Mouse (Mus musculus) ES-Bruce4 (cell line): ENCODE results near the gene Gm3952. TPM values are rescaled to one million over a fixed set of nuclear protein-coding genes. Genes with fewer than 3 reads are reported as not detected.

ENCODE experiments used
- H3K27ac ChIP-seq: 2 replicates; pipeline ENCODE4 v1.5.1; 2012; ENCODE audit warnings: low read length, inconsistent platforms; ENCODE audit not compliant: insufficient read depth
- H3K27me3 ChIP-seq: 2 replicates; pipeline ENCODE4 v1.6.1; 2012; ENCODE audit warnings: mild to moderate bottlenecking, low read length, inconsistent platforms; ENCODE audit not compliant: control insufficient read depth, poor library complexity, insufficient read depth, severe bottlenecking
- H3K36me3 ChIP-seq: 2 replicates; pipeline ENCODE4 v1.6.1; 2012; ENCODE audit warnings: inconsistent platforms, mild to moderate bottlenecking, low read length, moderate library complexity; ENCODE audit not compliant: control insufficient read depth, poor library complexity, insufficient read depth, severe bottlenecking
- H3K4me1 ChIP-seq: one replicate; pipeline ENCODE4 v1.8.1; 2011; ENCODE audit warnings: low read length; ENCODE audit not compliant: control insufficient read depth, insufficient read depth
- H3K4me3 ChIP-seq: 2 replicates; pipeline ENCODE4 v1.5.1; 2011; ENCODE audit warnings: low read depth, mild to moderate bottlenecking, low read length
- H3K9ac ChIP-seq: 2 replicates; pipeline ENCODE4 v1.6.1; 2012; ENCODE audit warnings: low read depth, mild to moderate bottlenecking, inconsistent platforms; ENCODE audit not compliant: poor library complexity, severe bottlenecking
- H3K9me3 ChIP-seq: replicated peaks from 2 replicates; pipeline ENCODE4 v1.6.1; 2012; ENCODE audit warnings: mild to moderate bottlenecking, low read length, inconsistent platforms; ENCODE audit not compliant: control insufficient read depth, poor library complexity, insufficient read depth, severe bottlenecking
- CTCF ChIP-seq: IDR thresholded peaks from one replicate; pipeline ENCODE4 v1.8.1; 2011; ENCODE audit warnings: low read depth, low read length
- EP300 ChIP-seq: IDR thresholded peaks from 2 replicates; pipeline ENCODE4 v1.6.1; 2011; ENCODE audit warnings: low read depth, low read length; ENCODE audit not compliant: insufficient read depth
- POLR2A ChIP-seq: IDR thresholded peaks from one replicate; pipeline ENCODE4 v1.8.1; 2011; ENCODE audit warnings: low read length; ENCODE audit not compliant: insufficient read depth
- polyA plus RNA-seq: library from polyadenylated mRNA; stranded (reverse); fragments of >200 nt; gene quantifications from 2 replicates; pipeline ENCODE4 v1.2.4, GENCODE M21; 2011; ENCODE audit warnings: low read depth; ENCODE audit not compliant: missing spikeins, insufficient read depth, insufficient read length

Gm3952 gene
- polyA plus RNA-seq, 1 experiment = not detected

- Histone ChIP-seq H3K27ac (no peak overlapping the region), H3K27me3 (no peaks in the 10 kb centered on the region; the same call in 1 of the 2 replicates), H3K36me3 (peaks cover 59% of the 10 kb centered on the region), H3K4me3 (no peak overlapping the region), H3K4me1 (no peaks in the 10 kb centered on the region), H3K9me3 (no peaks in the 10 kb centered on the region), H3K9ac (no peak overlapping the region)
- TF ChIP-seq CTCF (no peak), POLR2A (no peak), EP300 (no peak)
These were observed 71.3 kb downstream of the Gm3952 start for GRCm38 (mm10) chr8:128727213-128727612.

GRCm38 (mm10) chr8:128724819-128725218, 73.7 kb downstream of the Gm3952 start:
- no peak overlapping the region for H3K9ac ChIP-seq
- H3K36me3 ChIP-seq = peaks cover 66% of the 10 kb centered on the region
- no peaks in the 10 kb centered on the region for H3K9me3 ChIP-seq

GRCm38 (mm10) chr8:128716184-128716583, 82.3 kb downstream of the Gm3952 start:
- Histone ChIP-seq H3K4me1 (no peaks in the 10 kb centered on the region), H3K27ac (no peak overlapping the region), H3K36me3 (peaks cover 76% of the 10 kb centered on the region), H3K27me3 (no peaks in the 10 kb centered on the region), H3K4me3 (no peak overlapping the region), H3K9me3 (no peaks in the 10 kb centered on the region), H3K9ac (no peak overlapping the region)
- TF ChIP-seq CTCF = no peak
- no peak for TF ChIP-seq POLR2A
- TF ChIP-seq EP300 = no peak

More at GRCm38 (mm10) chr8:128724819-128725218, 73.7 kb downstream of the Gm3952 start:
- Histone ChIP-seq H3K27ac (no peak overlapping the region), H3K4me3 (no peak overlapping the region), H3K27me3 (no peaks in the 10 kb centered on the region), H3K4me1 (no peaks in the 10 kb centered on the region)
- TF ChIP-seq EP300 (no peak), CTCF (peak; percentile 21)

GRCm38 (mm10) chr8:128709261-128709660, 89.2 kb downstream of the Gm3952 start:
- H3K27ac ChIP-seq = no peak overlapping the region
- TF ChIP-seq POLR2A (no peak), CTCF (peak; percentile 79), EP300 (no peak)
- H3K9ac ChIP-seq = no peak overlapping the region
- H3K9me3 ChIP-seq = no peaks in the 10 kb centered on the region
- peaks cover 48% of the 10 kb centered on the region for H3K36me3 ChIP-seq
- H3K4me3 ChIP-seq = no peak overlapping the region
- no peaks in the 10 kb centered on the region for H3K4me1 ChIP-seq
- H3K27me3 ChIP-seq = no peaks in the 10 kb centered on the region

- Histone ChIP-seq H3K36me3 (peaks cover 15% of the 10 kb centered on the region), H3K27ac (no peak overlapping the region), H3K9ac (no peak overlapping the region), H3K27me3 (no peaks in the 10 kb centered on the region), H3K4me3 (no peak overlapping the region), H3K4me1 (no peaks in the 10 kb centered on the region), H3K9me3 (no peaks in the 10 kb centered on the region)
- no peak for TF ChIP-seq POLR2A
- TF ChIP-seq EP300 = no peak
- TF ChIP-seq CTCF = no peak
These were observed 93.7 kb downstream of the Gm3952 start for GRCm38 (mm10) chr8:128704836-128705235.

GRCm38 (mm10) chr8:128704376-128704775, 94.1 kb downstream of the Gm3952 start:
- Histone ChIP-seq H3K9me3 (no peaks in the 10 kb centered on the region), H3K27me3 (no peaks in the 10 kb centered on the region), H3K36me3 (peaks cover 15% of the 10 kb centered on the region), H3K27ac (no peak overlapping the region), H3K4me3 (no peak overlapping the region), H3K9ac (no peak overlapping the region), H3K4me1 (no peaks in the 10 kb centered on the region)
- TF ChIP-seq POLR2A (no peak), CTCF (no peak), EP300 (no peak)
